Mouse (Mus musculus) ES-E14 (cell line): ENCODE measurements around the gene Kcnn1.

Source experiments
- CHD2 ChIP-seq: IDR thresholded peaks from 2 replicates; pipeline ENCODE4 v1.6.1; 2014; ENCODE audit warnings: mild to moderate bottlenecking, low read depth, low read length, inconsistent platforms
- MAFK ChIP-seq: IDR thresholded peaks from 2 replicates; pipeline ENCODE4 v1.6.1; 2014; ENCODE audit warnings: mild to moderate bottlenecking, low read depth, low read length, inconsistent platforms; ENCODE audit not compliant: insufficient read depth
- ZC3H11A ChIP-seq: IDR thresholded peaks from 2 replicates; pipeline ENCODE4 v1.6.1; 2012; ENCODE audit warnings: low read depth, mild to moderate bottlenecking, inconsistent platforms, low read length, borderline replicate concordance
- ZNF384 ChIP-seq: IDR thresholded peaks from 2 replicates; pipeline ENCODE4 v1.6.1; 2012; ENCODE audit warnings: low read depth, low read length, inconsistent platforms

- no peak for TF ChIP-seq CHD2
- no peak for TF ChIP-seq MAFK
- no peak for TF ChIP-seq ZNF384
- no peak for TF ChIP-seq ZC3H11A
Measured at GRCm38 (mm10) chr8:70804481-70805206, 58.4 kb downstream of the Kcnn1 start, which contains the start of gene Mast3.
